ENCODE assay signal across 11 mouse cellular contexts in genomic region chr15:80078058-80078814, GRCm38 (mm10). TPM values are rescaled to one million over a fixed set of nuclear protein-coding genes. Genes with fewer than 3 reads are reported as not detected.
DNase-seq lines count a peak whose midpoint lies in the region; ATAC-seq lines count a peak whose summit lies in the region.
"Had no signal": no experiment of that assay in that cellular context is flagged by ENCODE, and none has a peak within 500 bp of the region (broad histone marks: within the 10 kb centered on the region; RNA-seq: fewer than 3 reads in every experiment).

No protein-coding gene starts in this region.

- ATAC-seq in heart, embryonic 14.5 days (ENCODE audit: insufficient number of reproducible peaks, insufficient read depth, low FRiP score, low read depth): no peak
- no peak for ATAC-seq in limb, embryonic 12.5 days (ENCODE audit: insufficient number of reproducible peaks, insufficient read depth, low FRiP score, low TSS enrichment, low read depth)
- ATAC-seq in liver, embryonic 15.5 days (ENCODE audit: insufficient read depth): no peak
- ATAC-seq: forebrain, embryonic 15.5 days had no signal

- H3K9ac ChIP-seq in heart, embryonic 14.5 days (ENCODE audit: low read length): 0 out of 2 replicates have a peak overlapping the region, but pooled peaks have one; percentile 25
- H3K9ac ChIP-seq in limb, embryonic 12.5 days (replicated peaks): no peak overlapping the region
- no peak overlapping the region for H3K9ac ChIP-seq in liver, embryonic 15.5 days
- H3K9ac ChIP-seq: embryonic facial prominence, embryonic 12.5 days; forebrain, embryonic 15.5 days had no signal

- H3K27ac ChIP-seq in heart, embryonic 14.5 days (replicated peaks in 1 of 2; ENCODE audit: control insufficient read depth in 1 of 2, insufficient read depth in 1 of 2, low read depth in 2 of 2, low read length in 2 of 2): peak overlapping the region in 1 of 2 experiments; percentile 24; a peak in 1 of 4 replicates
- 0 out of 2 replicates have a peak overlapping the region, but pooled peaks have one; percentile 23 for H3K27ac ChIP-seq in limb, embryonic 12.5 days
- H3K27ac ChIP-seq in limb, embryonic 10.5 days: no peak overlapping the region
- H3K27ac ChIP-seq in liver, embryonic 15.5 days (replicated peaks): peak overlapping the region; percentile 41; the same call in 1 of the 2 replicates
- H3K27ac ChIP-seq: embryonic facial prominence, embryonic 12.5 days; forebrain, embryonic 15.5 days had no signal

- H3K4me1 ChIP-seq in heart, embryonic 14.5 days (ENCODE audit: control insufficient read depth in 2 of 2, insufficient read depth in 2 of 2, low read length in 2 of 2): peaks cover 4 to 52% of the 10 kb centered on the region in 2 experiments
- H3K4me1 ChIP-seq in limb, embryonic 12.5 days (replicated peaks): peaks cover 41% of the 10 kb centered on the region
- H3K4me1 ChIP-seq in limb, embryonic 10.5 days: peaks cover 37% of the 10 kb centered on the region
- H3K4me1 ChIP-seq in liver, embryonic 15.5 days (replicated peaks): peaks cover 71% of the 10 kb centered on the region

- DNase-seq in heart, adult 8-10 months (ENCODE audit: low spot score): no peak
- no peak for DNase-seq in limb, embryonic 10.5 days (ENCODE audit: low spot score)
- peak; percentile 68 for DNase-seq in Muller cell, postnatal 12 days (ENCODE audit: inconsistent ontology term)
- no peak for DNase-seq in thymus, postnatal 14 days
- DNase-seq in left cerebral cortex, adult 9 months (ENCODE audit: low spot score in 2 of 2): no peak
- DNase-seq: cerebellum, adult 2 months had no signal

- no peak overlapping the region for H3K4me3 ChIP-seq in heart, embryonic 14.5 days (ENCODE audit: control insufficient read depth in 1 of 2, insufficient read depth in 1 of 2, low read depth in 1 of 2, low read length in 2 of 2)
- H3K4me3 ChIP-seq in limb, embryonic 12.5 days (replicated peaks): no peak overlapping the region
- no peak overlapping the region for H3K4me3 ChIP-seq in limb, embryonic 10.5 days
- H3K4me3 ChIP-seq in liver, embryonic 15.5 days (replicated peaks): no peak overlapping the region
- H3K4me3 ChIP-seq: embryonic facial prominence, embryonic 12.5 days; forebrain, embryonic 15.5 days had no signal

- no peaks in the 10 kb centered on the region for H3K27me3 ChIP-seq in heart, embryonic 14.5 days (ENCODE audit: control insufficient read depth, insufficient read depth, low read length)
- H3K27me3 ChIP-seq in limb, embryonic 12.5 days: no peaks in the 10 kb centered on the region
- no peaks in the 10 kb centered on the region for H3K27me3 ChIP-seq in limb, embryonic 10.5 days (ENCODE audit: low read depth, poor library complexity, severe bottlenecking)
- no peaks in the 10 kb centered on the region for H3K27me3 ChIP-seq in liver, embryonic 15.5 days
- H3K27me3 ChIP-seq: embryonic facial prominence, embryonic 12.5 days; forebrain, embryonic 15.5 days had no signal

- WGBS in heart, embryonic 14.5 days: 61% methylated on average over 11 of the region's 11 CpGs
- WGBS in limb, embryonic 12.5 days: 73% methylated on average over 11 of the region's 11 CpGs
- WGBS in limb, embryonic 10.5 days: 79% methylated on average over 11 of the region's 11 CpGs
- 73% methylated on average over 11 of the region's 11 CpGs for WGBS in liver, embryonic 15.5 days (ENCODE audit: insufficient replicate concordance)

- no peak overlapping the region for H3K4me2 ChIP-seq in heart, embryonic 14.5 days (ENCODE audit: low read length)
- no peak overlapping the region for H3K4me2 ChIP-seq in limb, embryonic 12.5 days
- H3K4me2 ChIP-seq in liver, embryonic 15.5 days: no peak overlapping the region
- H3K4me2 ChIP-seq: embryonic facial prominence, embryonic 12.5 days; forebrain, embryonic 15.5 days had no signal

- H3K36me3 ChIP-seq in heart, embryonic 14.5 days (ENCODE audit: control insufficient read depth, insufficient read depth, low read length): peaks cover 61% of the 10 kb centered on the region
- peaks cover 63% of the 10 kb centered on the region for H3K36me3 ChIP-seq in limb, embryonic 12.5 days
- peaks cover 62% of the 10 kb centered on the region for H3K36me3 ChIP-seq in limb, embryonic 10.5 days
- H3K36me3 ChIP-seq in liver, embryonic 15.5 days (replicated peaks): peaks cover 62% of the 10 kb centered on the region

- H3K9me3 ChIP-seq in heart, embryonic 14.5 days (ENCODE audit: control insufficient read depth, low read length): no peaks in the 10 kb centered on the region
- H3K9me3 ChIP-seq in limb, embryonic 12.5 days: no peaks in the 10 kb centered on the region
- H3K9me3 ChIP-seq in limb, embryonic 10.5 days (replicated peaks): no peaks in the 10 kb centered on the region
- no peaks in the 10 kb centered on the region for H3K9me3 ChIP-seq in liver, embryonic 15.5 days (replicated peaks)
- H3K9me3 ChIP-seq: embryonic facial prominence, embryonic 12.5 days; forebrain, embryonic 15.5 days had no signal

RNA-seq across cellular contexts. Expression of gene Syngr1, which starts 12.9 kb away (rescaled TPM):
- 40.7 and 44.5 TPM in 2 replicates for polyA plus RNA-seq in heart, embryonic 14.5 days (2014; fragmentation: Nextera tagmentation; extraction: Ambion mirVana)
- total RNA-seq in heart, adult 8-10 months (2022): 100 to 1,000 TPM in 2 of 4 experiments, 10 to 100 TPM in 2; 91.7 to 111 (median 98.9) TPM
- 3.9 and 4.1 TPM in 2 replicates for polyA plus RNA-seq in limb, embryonic 12.5 days (2016; fragmentation: Nextera tagmentation; extraction: Ambion mirVana)
- polyA plus RNA-seq in limb, embryonic 10.5 days (2016; fragmentation: Nextera tagmentation; extraction: Ambion mirVana): 1.4 and 3.2 TPM in 2 replicates
- polyA plus RNA-seq in liver, embryonic 15.5 days (2015; fragmentation: Nextera tagmentation; extraction: Ambion mirVana): 12.7 and 13.0 TPM in 2 replicates

RNA-seq across cellular contexts. Expression of gene Rpl3, which starts 13.4 kb away (rescaled TPM):
- 763 and 822 TPM in 2 replicates for polyA plus RNA-seq in heart, embryonic 14.5 days (2014; fragmentation: Nextera tagmentation; extraction: Ambion mirVana)
- total RNA-seq in heart, adult 8-10 months (2022): 100 to 1,000 TPM; 125 to 157 (median 135) TPM
- polyA plus RNA-seq in limb, embryonic 12.5 days (2016; fragmentation: Nextera tagmentation; extraction: Ambion mirVana): 981 and 1,001 TPM in 2 replicates
- polyA plus RNA-seq in limb, embryonic 10.5 days (2016; fragmentation: Nextera tagmentation; extraction: Ambion mirVana): 1,077 and 1,189 TPM in 2 replicates
- 539 and 552 TPM in 2 replicates for polyA plus RNA-seq in liver, embryonic 15.5 days (2015; fragmentation: Nextera tagmentation; extraction: Ambion mirVana)

RNA-seq across cellular contexts. Expression of gene Tab1, which starts 54.7 kb away (rescaled TPM):
- 28.0 and 30.0 TPM in 2 replicates for polyA plus RNA-seq in heart, embryonic 14.5 days (2014; fragmentation: Nextera tagmentation; extraction: Ambion mirVana)
- 10 to 100 TPM; 17.7 to 24.7 (median 23.3) TPM for total RNA-seq in heart, adult 8-10 months (2022)
- polyA plus RNA-seq in limb, embryonic 12.5 days (2016; fragmentation: Nextera tagmentation; extraction: Ambion mirVana): 49.2 and 49.3 TPM in 2 replicates
- 41.8 and 52.4 TPM in 2 replicates for polyA plus RNA-seq in limb, embryonic 10.5 days (2016; fragmentation: Nextera tagmentation; extraction: Ambion mirVana)
- 11.0 and 12.7 TPM in 2 replicates for polyA plus RNA-seq in liver, embryonic 15.5 days (2015; fragmentation: Nextera tagmentation; extraction: Ambion mirVana)
